Mouse (Mus musculus): ENCODE data around the gene Hs3st2.
"Not testable (repeated sequence)": the region's sequence is repeated elsewhere in the genome, so short reads cannot be mapped to it uniquely, and the experiment has no call there.

Hs3st2 gene

DNA sequence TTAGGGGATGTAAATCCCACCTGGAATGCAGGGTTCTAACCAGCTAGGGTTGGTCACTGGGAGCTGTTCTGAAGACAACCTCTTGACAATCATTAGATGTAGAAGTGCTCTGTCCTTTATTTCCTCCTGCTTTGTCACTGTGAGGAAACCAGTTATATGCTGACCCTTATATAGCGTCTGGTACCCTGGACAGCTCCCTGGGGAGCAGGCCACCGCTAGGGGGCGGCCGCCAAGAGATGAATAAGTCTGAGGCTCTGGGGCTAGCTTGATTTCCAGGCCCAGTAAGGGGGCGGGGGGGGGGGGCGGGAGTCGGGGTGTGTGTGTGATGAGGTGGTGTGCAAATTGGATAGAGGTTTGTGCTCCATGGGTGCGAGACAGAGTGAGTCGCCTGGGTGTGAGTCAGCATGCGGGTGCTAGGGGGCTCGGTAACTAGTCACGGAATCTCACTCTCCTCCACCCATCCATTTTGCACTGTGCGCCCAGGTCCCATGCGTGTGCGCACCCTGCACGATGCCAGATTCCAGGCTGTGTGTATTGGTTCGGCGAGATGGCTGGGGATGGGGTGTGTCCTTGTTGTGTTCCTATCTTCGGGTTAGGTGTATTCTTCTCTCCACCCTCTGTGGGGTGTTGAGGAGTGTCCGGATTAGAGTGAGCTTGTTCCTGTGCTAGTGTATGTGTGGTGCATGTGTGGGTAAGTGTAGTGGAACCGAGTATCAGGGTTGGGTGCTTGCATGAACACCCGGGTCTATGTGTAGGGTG, at the start of gene Hs3st2:
Gene Hs3st2, plus strand, starts transcription at position 635 of the 759 bp plus-strand sequence.
- DNase-seq (ENCODE audit: low read depth, low spot score), result peak; percentile 74

DNA sequence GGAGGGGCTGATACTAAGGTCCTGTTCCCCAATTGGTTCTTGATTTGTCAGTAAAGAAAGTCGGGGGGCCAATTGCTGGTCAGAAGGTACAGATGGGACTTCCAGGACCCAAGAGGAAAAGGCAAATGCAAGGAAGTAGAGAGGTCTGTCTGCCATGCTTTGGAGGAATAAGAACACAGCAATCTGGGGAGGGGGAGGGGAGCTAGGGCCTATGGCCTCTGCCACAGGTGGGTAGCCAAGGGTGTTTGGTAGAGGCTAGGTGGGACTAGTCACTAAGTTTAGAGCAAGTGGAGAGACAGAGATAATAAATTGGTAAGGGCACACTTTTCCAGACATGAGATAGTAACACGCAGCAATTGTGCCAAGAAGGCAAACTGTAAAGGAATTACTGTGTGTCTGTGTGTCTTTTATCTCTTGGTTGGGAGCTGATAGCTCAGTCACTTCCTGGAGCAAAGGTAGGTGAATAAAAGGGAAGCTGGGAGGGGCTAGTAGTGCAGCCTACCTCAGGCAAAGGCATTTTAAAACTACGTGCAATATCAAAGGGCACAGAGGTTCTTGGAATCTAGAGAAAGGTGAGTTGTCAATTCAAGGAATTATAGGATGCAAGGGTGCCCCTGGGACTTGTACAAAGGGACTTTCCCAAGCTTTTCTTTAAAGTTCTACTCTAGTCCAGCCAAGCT, 43.2 kb upstream of the Hs3st2 start:
- DNase-seq (ENCODE audit: low read depth, low spot score), result no peak

DNA sequence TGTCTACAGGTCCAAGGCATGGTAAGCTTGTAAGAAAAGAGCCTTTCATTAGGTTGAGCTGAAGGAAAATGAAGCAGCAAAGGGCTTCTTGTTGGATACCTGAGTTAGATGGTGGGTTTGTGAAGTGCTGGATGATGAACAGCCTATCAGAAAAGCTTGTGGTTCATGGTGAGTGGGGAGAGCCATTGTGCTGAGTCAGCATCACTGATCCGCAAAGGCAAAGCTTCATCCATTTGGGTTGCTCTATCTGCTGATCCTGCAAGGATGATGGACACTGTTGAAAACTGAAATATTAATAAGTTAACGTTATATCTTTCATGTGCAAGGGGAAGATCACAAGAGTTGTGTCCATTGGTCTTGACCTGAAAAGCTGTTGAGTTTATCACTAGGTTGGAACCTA, 40.0 kb upstream of the Hs3st2 start:
- no peak for DNase-seq (ENCODE audit: low read depth, low spot score)

DNA sequence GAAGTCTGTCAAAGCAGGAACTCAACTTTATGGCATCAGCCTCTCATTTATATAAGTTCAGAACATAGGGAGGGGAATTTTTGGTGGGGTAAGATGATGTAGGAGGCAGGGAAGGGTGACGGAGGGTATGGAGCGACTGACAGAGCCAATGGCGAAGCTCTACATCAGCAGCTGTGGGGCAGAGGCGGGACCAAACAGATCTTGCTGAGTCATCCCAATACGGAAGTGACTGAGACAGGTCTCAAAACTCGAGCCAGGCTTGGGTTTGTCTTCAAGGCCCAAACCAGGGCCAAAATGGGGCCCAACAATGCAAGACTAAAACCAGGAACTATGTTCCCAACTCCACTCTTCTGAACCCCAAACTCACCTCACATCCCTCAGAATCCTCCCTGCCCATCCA, 30.2 kb upstream of the Hs3st2 start:
- DNase-seq (ENCODE audit: low read depth, low spot score), result not testable (repeated sequence)

DNA sequence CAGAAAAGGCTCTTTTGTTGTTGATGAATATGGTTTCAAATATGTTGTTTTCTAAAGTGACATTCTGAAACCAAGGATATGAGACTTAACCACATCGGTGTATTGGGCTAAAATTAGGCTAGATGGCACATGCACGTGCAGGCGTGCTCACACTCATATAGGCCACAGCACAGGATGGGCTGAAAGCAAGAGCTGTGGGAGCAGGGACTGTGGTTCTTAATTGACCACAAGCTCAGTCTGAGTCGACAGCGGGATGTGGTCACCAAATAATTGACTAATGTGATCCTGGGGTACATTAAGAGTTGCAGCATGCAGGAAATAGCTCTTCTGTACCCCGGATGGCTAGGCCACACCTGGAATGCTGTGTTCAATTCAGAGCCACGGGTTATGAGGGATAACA, 26.1 kb upstream of the Hs3st2 start:
- DNase-seq (ENCODE audit: low read depth, low spot score), result no peak

DNA sequence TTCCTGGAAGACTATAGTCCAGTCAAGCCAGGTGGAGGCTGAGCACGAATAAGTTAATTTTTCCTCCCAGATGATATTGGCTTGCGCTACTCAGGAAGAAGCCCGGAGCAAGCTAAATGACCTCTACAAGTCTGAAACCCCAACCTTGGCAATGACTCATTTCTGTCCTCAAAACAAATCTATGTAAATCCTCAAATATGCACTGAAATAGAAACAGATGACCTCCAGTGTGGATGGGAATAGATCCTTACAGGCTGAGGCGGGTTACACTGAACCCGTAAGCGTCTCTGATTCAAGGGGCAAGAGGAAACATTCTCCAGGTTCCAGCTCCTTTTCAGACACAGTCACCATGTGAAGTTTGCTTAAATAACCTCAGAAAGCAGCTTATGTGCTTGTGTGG, 24.5 kb upstream of the Hs3st2 start:
- DNase-seq (ENCODE audit: low read depth, low spot score), result no peak

DNA sequence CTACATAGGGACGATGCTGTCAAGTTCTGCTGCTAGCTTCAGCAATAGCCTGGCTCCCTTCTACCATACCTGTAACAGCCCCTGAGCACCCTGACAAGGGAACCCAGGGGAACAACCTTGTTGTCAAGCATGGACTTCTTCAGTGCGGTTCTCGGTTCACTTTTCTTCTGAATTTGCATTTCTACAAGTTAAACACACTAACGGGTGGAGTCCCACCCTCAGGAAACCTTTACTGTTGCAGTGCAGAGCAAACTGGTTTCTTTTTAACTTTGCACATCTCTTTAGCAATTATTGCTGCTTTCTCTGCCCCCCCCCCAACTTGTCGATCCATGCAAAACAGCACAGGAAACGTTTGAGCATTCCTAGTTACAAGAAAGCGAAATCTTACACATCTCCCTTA, 19.7 kb upstream of the Hs3st2 start:
- no peak for DNase-seq (ENCODE audit: low read depth, low spot score)

DNA sequence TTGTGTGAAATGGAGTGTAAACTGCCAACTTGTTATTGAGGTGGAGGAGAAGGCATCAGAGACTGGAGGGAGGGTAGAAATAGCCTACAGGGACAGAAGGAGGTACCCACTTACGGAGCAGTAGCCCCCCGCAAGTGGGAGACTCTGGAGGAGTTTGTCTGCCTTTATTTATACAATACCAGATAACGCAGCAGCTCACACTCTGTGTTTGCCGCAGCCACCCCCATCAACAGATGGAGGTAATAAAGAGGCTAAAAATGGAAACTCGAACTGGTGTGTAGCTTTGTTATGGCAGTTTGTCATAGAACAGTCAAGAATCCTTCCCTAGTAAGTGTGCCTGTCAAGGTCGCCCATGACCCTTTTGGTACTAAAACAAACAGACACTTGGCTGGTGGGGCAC, 16.2 kb upstream of the Hs3st2 start:
- DNase-seq (ENCODE audit: low read depth, low spot score), result no peak

DNA sequence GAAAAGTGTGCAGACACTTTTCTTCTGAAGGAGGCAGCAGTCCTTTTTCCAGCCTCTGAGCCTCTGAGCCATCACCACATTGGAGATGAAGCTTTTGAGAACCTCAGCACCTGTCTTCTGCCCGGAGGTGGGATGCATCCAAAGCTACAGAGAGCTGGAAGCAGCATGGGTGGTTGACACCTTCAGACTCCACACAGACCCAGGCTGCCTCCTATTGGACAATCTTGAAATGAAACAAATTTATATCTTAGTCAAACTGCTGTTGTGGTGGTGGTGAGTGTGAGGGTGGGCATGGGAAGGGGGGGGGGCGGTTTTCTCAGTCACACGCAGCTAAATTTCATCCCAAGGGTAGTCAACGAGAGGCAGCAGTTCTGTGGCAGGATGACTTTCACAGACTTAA, 12.7 kb upstream of the Hs3st2 start:
- no peak for DNase-seq (ENCODE audit: low read depth, low spot score)

DNA sequence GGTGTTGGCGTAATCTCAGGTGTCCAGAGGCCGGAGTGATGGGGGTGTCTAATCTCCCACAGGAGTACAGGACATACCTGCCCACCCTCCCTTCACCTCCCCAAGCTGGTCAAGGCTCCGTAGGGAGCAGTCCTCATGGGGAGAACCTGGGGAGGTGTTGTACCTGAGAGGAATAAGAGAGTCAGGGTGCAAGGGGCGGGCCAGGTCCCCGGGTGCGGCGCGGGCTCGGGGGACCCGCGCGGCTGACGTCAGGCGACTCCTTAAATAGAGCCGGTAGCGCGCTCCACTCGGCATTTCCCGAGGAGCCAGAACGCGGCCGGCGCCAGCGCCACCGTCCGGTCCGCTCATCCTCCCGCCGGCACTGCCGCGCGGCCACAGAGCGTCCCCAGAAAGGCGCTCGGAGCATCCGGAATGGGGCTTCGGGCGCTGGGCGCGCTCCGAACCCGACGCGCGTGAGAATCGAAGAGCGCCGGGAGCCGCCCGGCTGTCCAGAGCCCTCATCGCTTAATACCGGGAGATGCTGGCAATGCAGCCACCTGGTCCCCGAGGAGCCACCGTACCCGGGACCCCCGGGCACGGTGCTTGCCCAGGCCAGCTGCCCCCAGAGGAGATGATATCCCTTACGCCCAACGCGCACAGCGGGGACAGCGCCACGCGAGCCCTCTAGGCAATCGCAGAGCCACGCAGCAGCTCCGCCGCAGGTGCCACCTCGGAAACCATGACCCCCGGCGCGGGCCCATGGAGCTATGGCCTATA, 503 bp downstream of the Hs3st2 start:
- peak; percentile 9 for DNase-seq (ENCODE audit: low read depth, low spot score)

DNA sequence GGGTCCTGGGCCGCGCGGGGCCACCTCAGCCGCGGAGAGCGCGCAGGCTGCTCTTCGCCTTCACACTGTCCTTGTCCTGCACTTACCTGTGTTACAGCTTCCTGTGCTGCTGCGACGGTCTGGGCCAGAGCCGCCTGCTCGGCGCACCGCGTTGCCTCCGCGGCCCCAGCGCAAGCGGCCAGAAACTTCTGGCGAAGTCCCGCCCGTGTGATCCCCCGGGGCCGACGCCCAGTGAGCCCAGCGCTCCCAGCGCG, 1.0 kb downstream of the Hs3st2 start:
- DNase-seq (ENCODE audit: low read depth, low spot score), result no peak

DNA sequence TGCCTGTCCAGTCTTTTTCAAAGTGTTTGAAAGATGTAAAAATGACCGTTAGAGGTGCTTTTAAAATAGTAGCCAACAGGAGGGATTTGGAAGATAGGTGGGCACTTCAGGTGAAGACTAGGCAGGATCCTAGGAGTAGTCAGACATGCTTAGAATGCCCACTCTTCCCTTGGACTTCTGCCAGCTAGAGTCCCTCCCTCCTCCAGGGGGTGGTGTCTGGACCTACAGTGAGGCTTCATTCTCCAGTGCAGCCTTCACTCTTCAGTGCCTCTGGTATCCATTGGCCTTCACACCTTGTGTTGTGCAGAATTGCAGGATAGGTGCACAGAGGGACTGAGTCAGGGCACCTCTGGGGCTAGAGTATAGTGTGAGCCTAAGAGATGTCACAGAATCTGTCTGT, 2.2 kb downstream of the Hs3st2 start:
- no peak for DNase-seq (ENCODE audit: low read depth, low spot score)

DNA sequence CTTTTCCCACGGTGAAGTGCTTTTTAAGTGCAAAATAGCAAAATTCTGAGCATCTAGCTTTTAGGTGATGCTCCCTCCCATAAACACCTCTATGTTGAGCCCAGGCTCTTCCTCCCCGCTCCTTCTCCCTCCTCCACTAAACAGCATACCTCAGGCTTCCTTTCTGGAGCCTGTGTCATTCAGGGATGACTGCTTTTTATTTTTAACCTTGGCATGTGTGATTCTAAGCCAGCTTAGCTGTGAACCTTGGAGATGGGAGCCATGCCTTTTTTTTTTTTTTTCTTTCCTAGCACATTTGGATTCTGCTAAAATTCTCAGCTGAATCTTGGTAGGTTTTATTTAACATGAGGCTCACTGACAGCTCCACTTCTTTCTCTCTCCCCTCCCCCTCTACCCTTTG, 3.2 kb downstream of the Hs3st2 start:
- DNase-seq (ENCODE audit: low read depth, low spot score), result no peak

DNA sequence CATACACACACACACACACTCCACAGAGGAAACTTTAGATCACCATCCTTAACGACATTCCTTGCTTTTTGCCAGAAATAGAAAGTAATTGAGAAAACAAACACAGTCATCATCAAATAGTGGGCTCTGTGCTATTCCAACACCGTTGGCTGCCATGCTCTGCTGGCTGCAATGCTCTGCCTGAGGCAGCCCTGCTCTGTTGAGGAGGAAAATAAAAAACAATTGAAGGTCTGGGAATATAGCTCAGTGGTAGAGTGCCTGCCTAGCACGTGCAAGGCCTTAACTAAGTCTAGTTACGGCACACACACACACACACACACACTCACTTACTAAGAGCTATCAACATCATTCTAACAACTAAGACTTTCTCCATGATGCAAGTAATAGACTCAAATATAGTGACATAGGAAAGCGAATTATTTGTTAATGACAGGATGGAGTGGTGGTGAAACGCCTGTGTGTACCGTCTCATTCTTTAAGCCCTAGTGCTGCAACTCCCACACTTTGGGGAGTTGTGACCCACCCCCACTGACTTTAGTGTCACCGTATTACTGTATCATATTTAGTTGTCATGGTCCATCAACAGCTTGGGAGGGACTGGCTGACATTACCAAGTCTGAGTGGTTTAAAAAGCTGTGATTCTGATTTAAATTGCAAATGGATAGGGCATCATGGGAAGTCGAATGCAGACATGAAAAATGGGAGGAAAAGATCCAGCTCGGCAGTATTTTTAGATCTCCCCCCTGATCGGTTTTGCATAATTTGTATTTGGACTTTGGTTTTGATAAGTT, 19.3 kb downstream of the Hs3st2 start:
- no peak for DNase-seq (ENCODE audit: low read depth, low spot score)

DNA sequence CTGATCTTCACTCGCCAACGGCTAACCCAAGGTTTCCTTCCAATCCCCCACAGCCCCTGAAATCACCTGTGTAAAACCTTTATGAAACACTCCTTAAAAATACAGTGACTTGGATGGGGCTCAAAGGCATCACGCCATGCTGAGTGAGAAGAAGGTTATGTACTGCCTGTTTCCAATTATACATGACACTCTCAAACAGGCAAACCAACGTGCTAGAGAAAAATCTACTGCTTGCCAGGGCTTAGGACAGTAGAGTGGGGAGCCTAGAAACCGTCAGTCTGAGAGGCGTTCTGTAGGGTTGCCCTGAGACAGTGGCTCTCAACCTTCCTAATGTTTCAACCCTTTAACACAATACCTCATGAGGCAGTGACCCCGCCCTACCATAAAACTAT, 19.8 kb downstream of the Hs3st2 start:
- DNase-seq (ENCODE audit: low read depth, low spot score), result no peak

DNA sequence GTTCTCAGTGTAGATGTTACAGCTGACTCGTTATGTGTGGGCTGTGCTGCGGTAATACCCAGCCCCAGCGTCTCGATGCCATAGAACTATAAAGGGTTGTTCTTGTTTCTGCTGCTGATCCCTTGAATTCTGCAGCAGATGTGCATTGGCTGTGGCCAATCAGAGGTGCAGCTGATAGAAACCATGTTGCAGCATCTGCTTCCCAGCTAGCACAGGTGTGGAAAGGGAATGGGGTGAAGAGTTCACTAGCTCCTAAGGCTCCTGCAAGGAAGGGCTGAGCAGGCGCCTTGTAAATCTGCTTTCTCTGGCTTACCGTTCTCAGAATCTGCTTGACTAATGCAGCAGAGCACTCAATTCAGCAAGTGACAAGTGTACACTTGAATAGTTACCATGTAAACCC, 45.2 kb downstream of the Hs3st2 start:
- peak; percentile 60 for DNase-seq (ENCODE audit: low read depth, low spot score)

DNA sequence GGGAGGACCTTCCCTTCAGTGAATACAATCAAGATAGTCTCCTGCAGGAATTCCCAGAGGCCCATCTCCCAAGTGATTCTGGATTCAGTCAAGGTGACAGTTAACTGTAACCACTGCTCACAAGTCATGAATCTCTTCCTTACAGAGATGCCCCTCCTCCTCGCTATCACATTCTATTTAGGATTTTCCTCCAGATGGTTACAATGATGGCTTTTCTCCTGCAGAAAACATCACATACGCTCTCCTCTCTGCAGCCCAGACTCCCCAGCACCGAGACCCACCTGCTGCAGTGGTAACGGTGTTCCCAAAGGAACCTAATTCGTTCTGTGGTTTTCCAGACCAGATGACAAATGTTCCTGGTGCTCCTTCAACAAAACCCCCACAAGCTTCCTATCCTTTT, 49.5 kb downstream of the Hs3st2 start:
- DNase-seq (ENCODE audit: low read depth, low spot score), result no peak

DNA sequence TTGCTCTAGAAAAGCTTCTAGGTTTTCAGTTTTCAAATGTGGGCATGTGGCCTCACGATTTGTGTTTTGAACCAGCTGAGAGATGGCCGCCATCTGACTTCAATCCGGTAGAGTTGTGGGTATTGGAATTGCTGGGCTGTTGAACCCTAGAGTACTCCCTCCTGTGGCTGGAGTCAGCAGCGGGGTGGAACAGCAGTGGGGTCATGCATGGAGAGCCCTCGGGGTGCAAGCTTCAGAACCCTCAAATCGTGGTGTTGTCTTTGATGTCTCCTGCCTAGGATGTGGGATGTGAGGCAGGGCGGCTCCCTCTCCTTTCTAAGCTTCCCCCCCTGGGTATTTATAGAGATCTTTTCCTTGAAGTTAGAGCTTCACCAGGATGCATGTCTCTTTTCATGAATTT, 52.7 kb downstream of the Hs3st2 start:
- DNase-seq (ENCODE audit: low read depth, low spot score), result no peak

DNA sequence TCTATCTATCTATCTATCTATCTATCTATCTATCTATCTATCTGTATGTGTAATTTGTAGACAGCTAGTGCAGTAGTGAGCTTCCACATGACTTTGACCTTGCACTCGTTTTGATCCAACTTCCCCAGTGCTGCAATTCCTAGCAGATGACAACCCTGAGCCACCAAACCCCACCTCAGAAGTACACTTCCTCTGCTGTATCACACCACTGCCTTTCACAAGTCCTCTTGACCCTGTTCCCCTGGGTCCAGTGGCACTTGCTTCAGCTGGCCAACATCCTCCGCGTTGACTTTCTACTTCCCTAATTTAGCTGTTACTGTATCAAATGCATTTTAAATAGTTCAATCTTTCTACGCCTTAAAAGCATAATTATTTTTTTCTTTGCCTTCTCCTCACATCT, 54.6 kb downstream of the Hs3st2 start:
- no peak for DNase-seq (ENCODE audit: low read depth, low spot score)

DNA sequence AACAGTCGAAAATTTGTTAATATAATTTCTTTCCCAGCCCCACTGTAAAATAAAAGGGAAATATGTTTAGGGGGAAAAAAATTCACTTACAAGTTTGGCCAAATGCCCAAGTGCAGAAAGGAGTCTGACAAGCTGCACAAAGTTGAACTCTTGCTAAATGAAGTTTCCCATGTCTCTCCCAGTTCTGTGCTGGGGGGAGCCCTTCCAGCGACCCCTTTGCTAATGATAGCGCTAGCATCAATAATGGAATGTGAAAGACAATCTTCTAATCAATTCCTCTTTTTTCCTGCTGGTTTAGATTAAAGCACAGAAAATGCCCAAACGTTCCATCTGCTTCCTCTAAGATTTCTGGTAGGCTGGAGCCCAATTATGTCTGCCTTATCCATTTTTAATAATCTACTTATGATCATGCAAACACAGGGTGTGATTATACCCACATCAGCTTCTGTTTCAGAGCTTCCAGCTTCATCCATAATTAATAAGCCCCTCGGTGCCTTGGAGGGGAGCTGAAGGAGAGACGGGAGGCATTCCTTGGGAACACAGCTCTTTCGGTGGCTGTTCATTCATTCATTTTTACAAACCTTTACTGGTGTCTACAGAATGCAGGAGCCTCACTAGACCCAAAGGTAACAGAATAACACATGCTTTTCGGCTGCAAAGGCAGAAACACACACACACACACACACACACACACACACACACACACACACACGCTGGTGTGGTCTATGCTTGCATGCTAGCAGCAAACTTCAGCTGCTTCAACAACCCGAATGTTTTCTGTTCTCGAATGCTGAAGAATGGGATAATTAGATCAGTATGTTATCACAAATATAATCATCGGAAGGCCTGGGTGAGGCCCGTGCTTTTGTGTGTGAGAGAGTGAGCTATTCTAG, 59.5 kb downstream of the Hs3st2 start:
- no peak for DNase-seq (ENCODE audit: low read depth, low spot score)

DNA sequence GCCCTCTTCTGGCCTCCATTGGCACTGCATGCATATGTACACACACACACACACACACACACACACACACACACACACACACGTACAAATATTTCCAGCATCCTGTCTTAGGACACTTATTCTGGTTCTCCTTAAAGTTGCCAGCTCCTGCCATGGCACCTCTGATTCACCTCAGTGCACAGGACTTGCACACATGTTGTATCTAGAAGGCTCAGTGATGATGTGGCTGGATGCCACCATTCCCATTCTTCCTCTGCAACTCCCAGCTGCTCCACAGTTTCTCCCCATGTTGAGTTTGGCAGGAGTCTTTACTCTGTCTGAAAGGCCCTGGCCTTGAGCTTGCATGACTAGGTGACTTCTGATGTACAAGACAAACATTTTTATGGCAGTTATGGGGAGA, 65.1 kb downstream of the Hs3st2 start:
- DNase-seq (ENCODE audit: low read depth, low spot score), result no peak

Data from forelimb bud, embryonic 11.5 days (tissue).